Mouse (Mus musculus) embryonic fibroblast, embryonic 13.5 days (primary cell): ENCODE measurements at regions not wholly inside any gene's neighbourhood (a gene's known extent, or its start where the extent isn't known, plus 50 kb on each side); places are given as distances from the start of the nearest gene placed in this dataset.

Experiments used
- CTCF ChIP-seq: IDR thresholded peaks from 2 replicates; pipeline ENCODE4 v1.5.1; 2011; ENCODE audit warnings: mild to moderate bottlenecking, control low read depth, low read length, moderate library complexity, borderline replicate concordance; ENCODE audit not compliant: insufficient read depth
- POLR2A ChIP-seq: IDR thresholded peaks from 2 replicates; pipeline ENCODE4 v1.6.1; 2011; ENCODE audit warnings: low read depth, mild to moderate bottlenecking, control low read depth, low read length, moderate library complexity

- TF ChIP-seq CTCF (no peak), POLR2A (no peak)
These were observed 352.8 kb upstream of the Zfp507 start for GRCm38 (mm10) chr7:36155576-36155975.
